Mouse (Mus musculus): ENCODE results near the gene Cdk7. TPM values are rescaled to one million over a fixed set of nuclear protein-coding genes. Genes with fewer than 3 reads are reported as not detected.

Gene Cdk7
- polyA plus RNA-seq, 1 experiment from 2014 or later, result 40.2 TPM

- peak; percentile 35; the same call in 1 of the 2 replicates for ATAC-seq (ENCODE audit: low FRiP score)
Measured at GRCm38 (mm10) chr13:100724051-100724754, 6.5 kb downstream of the Cdk7 start.

DNA sequence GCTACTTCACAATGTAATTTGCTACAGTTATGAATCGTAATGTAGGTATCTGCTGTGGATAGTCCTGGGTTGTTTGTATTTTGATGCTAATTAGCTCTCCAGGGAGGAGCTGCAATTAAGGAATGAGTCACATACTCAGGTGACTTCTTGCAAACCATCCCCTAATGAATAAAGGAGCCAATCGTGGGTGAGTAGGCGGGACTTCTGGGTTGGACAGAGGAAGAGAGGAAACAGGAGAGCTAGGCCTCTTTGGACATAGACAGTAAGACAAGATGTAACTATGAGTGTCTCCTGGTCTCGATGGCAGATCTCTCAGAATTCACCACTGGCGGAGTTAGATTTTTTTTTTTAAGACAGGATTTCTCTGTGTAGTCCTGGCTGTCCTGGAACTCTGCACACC is 9.1 kb downstream of the Cdk7 start:
- H3K9ac ChIP-seq (replicated peaks), result no peak overlapping the region
- H3K4me3 ChIP-seq (replicated peaks), result no peak overlapping the region
- ATAC-seq (ENCODE audit: low FRiP score), result no peak
- H3K4me2 ChIP-seq, result no peak overlapping the region
- no peak overlapping the region for H3K27ac ChIP-seq (replicated peaks)
- H3K36me3 ChIP-seq, result peaks cover 36% of the 10 kb centered on the region
- no peaks in the 10 kb centered on the region for H3K9me3 ChIP-seq (replicated peaks)
- H3K4me1 ChIP-seq, result peaks cover 6% of the 10 kb centered on the region
- 82% methylated on average over 5 of the region's 5 CpGs for WGBS
- no peaks in the 10 kb centered on the region for H3K27me3 ChIP-seq (replicated peaks)

More at GRCm38 (mm10) chr13:100724051-100724754, 6.5 kb downstream of the Cdk7 start:
- no peaks in the 10 kb centered on the region for H3K9me3 ChIP-seq (replicated peaks)
- no peak overlapping the region for H3K9ac ChIP-seq (replicated peaks)
- peaks cover 13% of the 10 kb centered on the region for H3K4me1 ChIP-seq
- H3K27me3 ChIP-seq (replicated peaks), result no peaks in the 10 kb centered on the region
- peaks cover 35% of the 10 kb centered on the region for H3K36me3 ChIP-seq
- H3K4me3 ChIP-seq (replicated peaks), result no peak overlapping the region
- H3K4me2 ChIP-seq, result no peak overlapping the region
- H3K27ac ChIP-seq (replicated peaks), result no peak overlapping the region
- 75% methylated on average over 7 of the region's 7 CpGs for WGBS

DNA sequence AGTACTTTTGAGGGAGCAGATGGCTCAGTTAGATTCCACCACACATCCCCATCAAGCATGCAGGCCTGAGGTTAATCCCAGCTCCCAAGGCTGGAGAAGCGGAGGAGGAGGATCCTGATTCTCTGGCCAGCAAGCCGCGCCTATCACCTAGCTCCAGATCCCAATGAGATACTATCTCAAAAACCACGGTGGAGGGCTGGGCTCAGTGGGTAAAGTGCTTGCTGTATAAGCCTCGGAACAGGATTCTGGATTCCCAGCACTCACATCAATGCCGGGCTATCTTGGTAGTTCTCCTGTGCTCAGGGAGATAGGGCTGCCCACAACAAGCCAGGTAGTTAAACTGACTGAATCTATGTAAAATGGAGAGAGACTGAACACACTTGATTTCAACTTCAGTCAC is 15.3 kb downstream of the Cdk7 start:
- ATAC-seq (ENCODE audit: low FRiP score), result no peak
- no peaks in the 10 kb centered on the region for H3K27me3 ChIP-seq (replicated peaks)
- H3K4me3 ChIP-seq (replicated peaks), result no peak overlapping the region
- no peaks in the 10 kb centered on the region for H3K9me3 ChIP-seq (replicated peaks)
- H3K4me2 ChIP-seq, result no peak overlapping the region
- WGBS, result 96% methylated on average over 6 of the region's 6 CpGs
- no peak overlapping the region for H3K27ac ChIP-seq (replicated peaks)
- no peak overlapping the region for H3K9ac ChIP-seq (replicated peaks)
- no peaks in the 10 kb centered on the region for H3K4me1 ChIP-seq
- H3K36me3 ChIP-seq, result peaks cover 71% of the 10 kb centered on the region

DNA sequence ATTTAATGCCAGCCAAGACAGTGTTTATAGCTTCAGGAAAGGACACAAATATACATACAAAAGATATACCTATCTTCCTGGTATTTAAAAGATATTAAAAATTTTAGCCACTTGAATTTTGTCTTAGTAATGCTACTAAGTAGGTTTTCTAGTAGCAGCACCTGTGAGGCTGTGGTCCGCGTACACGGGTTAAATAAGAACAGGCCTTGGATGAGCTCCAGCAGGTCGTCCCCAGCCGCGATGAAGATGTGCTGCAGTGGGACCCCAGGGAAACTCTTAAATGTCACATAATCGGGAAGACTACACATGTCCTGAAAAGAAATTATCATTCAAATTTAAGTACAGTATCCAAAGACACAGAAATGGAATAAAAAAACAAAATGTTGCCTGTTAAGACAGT is 24.5 kb downstream of the Cdk7 start:
- H3K9ac ChIP-seq (replicated peaks), result no peak overlapping the region
- 77% methylated on average over 7 of the region's 7 CpGs for WGBS
- H3K9me3 ChIP-seq (replicated peaks), result no peaks in the 10 kb centered on the region
- ATAC-seq (ENCODE audit: low FRiP score), result no peak
- no peaks in the 10 kb centered on the region for H3K4me1 ChIP-seq
- H3K27me3 ChIP-seq (replicated peaks), result no peaks in the 10 kb centered on the region
- H3K36me3 ChIP-seq, result peaks cover 82% of the 10 kb centered on the region
- H3K27ac ChIP-seq (replicated peaks), result no peak overlapping the region
- H3K4me2 ChIP-seq, result no peak overlapping the region
- H3K4me3 ChIP-seq (replicated peaks), result no peak overlapping the region

DNA sequence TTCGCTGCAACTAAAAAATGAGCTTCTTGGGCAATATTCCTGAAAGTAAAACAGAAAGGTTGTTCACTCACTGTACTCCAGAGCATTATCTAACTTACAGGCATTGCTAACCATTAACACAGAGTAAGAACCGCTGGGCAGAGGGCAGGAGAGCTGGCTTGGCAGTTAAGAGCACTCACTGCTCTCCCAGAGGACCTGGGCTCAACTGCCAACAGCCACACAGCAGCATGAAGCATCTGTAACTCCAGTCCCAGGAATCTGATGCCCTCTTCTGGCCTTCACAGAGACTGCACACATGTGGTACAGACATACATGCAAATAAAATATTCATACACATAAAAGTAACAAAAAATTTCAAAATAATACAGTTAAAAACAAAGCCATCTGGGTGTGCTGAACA is 27.3 kb downstream of the Cdk7 start:
- no peaks in the 10 kb centered on the region for H3K27me3 ChIP-seq (replicated peaks)
- 94% methylated on average over 2 of the region's 2 CpGs for WGBS
- H3K4me1 ChIP-seq, result no peaks in the 10 kb centered on the region
- H3K4me3 ChIP-seq (replicated peaks), result no peak overlapping the region
- H3K36me3 ChIP-seq, result peaks cover 77% of the 10 kb centered on the region
- H3K27ac ChIP-seq (replicated peaks), result no peak overlapping the region
- H3K4me2 ChIP-seq, result no peak overlapping the region
- no peaks in the 10 kb centered on the region for H3K9me3 ChIP-seq (replicated peaks)
- ATAC-seq (ENCODE audit: low FRiP score), result no peak
- no peak overlapping the region for H3K9ac ChIP-seq (replicated peaks)

GRCm38 (mm10) chr13:100698866-100699265 is 31.9 kb downstream of the Cdk7 start:
- H3K4me3 ChIP-seq (replicated peaks), result no peak overlapping the region
- no peaks in the 10 kb centered on the region for H3K4me1 ChIP-seq
- H3K9ac ChIP-seq (replicated peaks), result no peak overlapping the region
- no peaks in the 10 kb centered on the region for H3K9me3 ChIP-seq (replicated peaks)
- H3K4me2 ChIP-seq, result no peak overlapping the region
- 96% methylated on average over 10 of the region's 10 CpGs for WGBS
- ATAC-seq (ENCODE audit: low FRiP score), result no peak
- no peak overlapping the region for H3K27ac ChIP-seq (replicated peaks)
- peaks cover 53% of the 10 kb centered on the region for H3K36me3 ChIP-seq
- H3K27me3 ChIP-seq (replicated peaks), result no peaks in the 10 kb centered on the region

GRCm38 (mm10) chr13:100697541-100697940 is 33.2 kb downstream of the Cdk7 start:
- H3K4me2 ChIP-seq, result no peak overlapping the region
- H3K9me3 ChIP-seq (replicated peaks), result no peaks in the 10 kb centered on the region
- 99% methylated on average over 3 of the region's 3 CpGs for WGBS
- no peak overlapping the region for H3K27ac ChIP-seq (replicated peaks)
- no peak overlapping the region for H3K4me3 ChIP-seq (replicated peaks)
- H3K36me3 ChIP-seq, result peaks cover 41% of the 10 kb centered on the region
- no peak overlapping the region for H3K9ac ChIP-seq (replicated peaks)
- ATAC-seq (ENCODE audit: low FRiP score), result no peak
- no peaks in the 10 kb centered on the region for H3K4me1 ChIP-seq
- H3K27me3 ChIP-seq (replicated peaks), result no peaks in the 10 kb centered on the region

GRCm38 (mm10) chr13:100687513-100687912 is 43.2 kb downstream of the Cdk7 start:
- 66% methylated on average over 7 of the region's 7 CpGs for WGBS
- H3K4me2 ChIP-seq, result no peak overlapping the region
- no peaks in the 10 kb centered on the region for H3K27me3 ChIP-seq (replicated peaks)
- no peak overlapping the region for H3K4me3 ChIP-seq (replicated peaks)
- H3K9ac ChIP-seq (replicated peaks), result no peak overlapping the region
- no peak overlapping the region for H3K27ac ChIP-seq (replicated peaks)
- ATAC-seq (ENCODE audit: low FRiP score), result no peak
- no peaks in the 10 kb centered on the region for H3K9me3 ChIP-seq (replicated peaks)
- no peaks in the 10 kb centered on the region for H3K4me1 ChIP-seq
- no peaks in the 10 kb centered on the region for H3K36me3 ChIP-seq

GRCm38 (mm10) chr13:100684355-100684754 is 46.4 kb downstream of the Cdk7 start:
- Histone ChIP-seq H3K4me3 (replicated peaks) (no peak overlapping the region), H3K36me3 (no peaks in the 10 kb centered on the region), H3K4me1 (no peaks in the 10 kb centered on the region), H3K9ac (replicated peaks) (no peak overlapping the region), H3K9me3 (replicated peaks) (no peaks in the 10 kb centered on the region), H3K27me3 (replicated peaks) (no peaks in the 10 kb centered on the region), H3K27ac (replicated peaks) (no peak overlapping the region), H3K4me2 (no peak overlapping the region)
- 71% methylated on average over 2 of the region's 2 CpGs for WGBS
- ATAC-seq (ENCODE audit: low FRiP score), result no peak

GRCm38 (mm10) chr13:100682837-100683236 is 47.9 kb downstream of the Cdk7 start:
- Histone ChIP-seq H3K9me3 (replicated peaks) (no peaks in the 10 kb centered on the region), H3K9ac (replicated peaks) (no peak overlapping the region), H3K4me2 (no peak overlapping the region), H3K27ac (replicated peaks) (no peak overlapping the region), H3K4me3 (replicated peaks) (no peak overlapping the region), H3K4me1 (no peaks in the 10 kb centered on the region), H3K27me3 (replicated peaks) (no peaks in the 10 kb centered on the region), H3K36me3 (no peaks in the 10 kb centered on the region)
- WGBS, result 71% methylated on average over 2 of the region's 2 CpGs
- ATAC-seq (ENCODE audit: low FRiP score), result no peak

DNA sequence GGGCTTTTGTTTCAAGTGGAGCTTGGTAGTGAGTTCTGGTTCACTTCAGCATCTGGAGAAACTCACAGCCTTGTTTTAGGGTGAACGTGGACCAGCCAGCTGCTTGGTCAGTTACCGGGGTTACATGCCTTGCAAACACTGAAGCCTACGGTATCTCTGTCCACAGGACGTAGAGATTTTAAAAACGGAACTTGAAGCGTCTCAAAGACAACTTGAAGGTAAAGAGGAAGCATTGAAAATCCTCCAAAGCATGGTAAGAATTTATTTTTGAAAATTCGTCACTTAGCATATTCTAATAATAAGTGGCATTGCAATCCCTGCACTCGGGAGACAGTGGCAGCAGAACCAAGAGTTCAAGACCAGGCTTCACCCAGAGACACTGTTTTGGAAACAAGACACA is 49.1 kb downstream of the Cdk7 start:
- Histone ChIP-seq H3K9me3 (replicated peaks) (no peaks in the 10 kb centered on the region), H3K9ac (replicated peaks) (no peak overlapping the region), H3K4me2 (no peak overlapping the region), H3K27ac (replicated peaks) (no peak overlapping the region), H3K36me3 (no peaks in the 10 kb centered on the region), H3K4me3 (replicated peaks) (no peak overlapping the region), H3K27me3 (replicated peaks) (no peaks in the 10 kb centered on the region), H3K4me1 (no peaks in the 10 kb centered on the region)
- 90% methylated on average over 8 of the region's 8 CpGs for WGBS
- ATAC-seq (ENCODE audit: low FRiP score), result no peak

DNA sequence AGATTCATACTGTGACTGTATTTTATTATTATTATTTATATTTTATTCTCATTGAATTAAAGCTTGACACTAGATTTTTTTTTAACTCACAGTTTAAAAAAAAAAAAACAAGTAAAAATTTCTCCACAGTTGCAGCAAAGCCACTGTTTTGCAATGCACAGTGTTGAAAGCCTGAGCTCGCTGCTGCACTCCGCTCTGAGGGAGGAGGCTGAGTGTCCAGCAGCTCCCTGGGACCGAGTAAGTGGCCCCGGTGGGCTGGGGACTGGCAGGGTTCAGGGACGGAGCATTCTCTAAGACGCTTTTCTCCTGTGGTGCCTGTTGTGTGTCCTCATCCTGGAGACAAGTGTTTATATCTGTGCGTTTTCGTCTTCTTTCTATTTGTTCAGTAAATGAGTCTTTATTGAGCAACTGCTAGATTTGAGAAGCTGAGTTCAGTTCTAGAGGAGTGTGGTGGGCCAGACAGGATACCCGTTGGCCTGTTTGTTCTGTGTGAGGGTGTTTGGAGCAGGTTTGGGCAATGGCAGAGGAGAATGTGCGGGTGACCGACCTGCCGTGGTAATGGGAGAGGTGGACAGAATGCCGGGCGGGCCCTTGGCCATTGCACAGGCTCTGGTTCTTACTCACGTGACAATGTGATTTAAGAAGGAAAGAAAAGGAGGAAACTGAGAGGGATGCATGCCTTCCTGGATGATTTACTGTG is 54.7 kb downstream of the Cdk7 start:
- Histone ChIP-seq H3K4me1 (no peaks in the 10 kb centered on the region), H3K27ac (replicated peaks) (no peak overlapping the region), H3K9me3 (replicated peaks) (no peaks in the 10 kb centered on the region), H3K4me3 (replicated peaks) (no peak overlapping the region), H3K27me3 (replicated peaks) (no peaks in the 10 kb centered on the region), H3K36me3 (no peaks in the 10 kb centered on the region), H3K9ac (replicated peaks) (no peak overlapping the region), H3K4me2 (no peak overlapping the region)
- 88% methylated on average over 15 of the region's 15 CpGs for WGBS
- no peak for ATAC-seq (ENCODE audit: low FRiP score)
